Mouse (Mus musculus) ES-Bruce4 (cell line): ENCODE results near the gene Asic2. TPM values are rescaled to one million over a fixed set of nuclear protein-coding genes. Genes with fewer than 3 reads are reported as not detected.

Experiments
- H3K27ac ChIP-seq: 2 replicates; pipeline ENCODE4 v1.5.1; 2012; ENCODE audit warnings: low read length, inconsistent platforms; ENCODE audit not compliant: insufficient read depth
- H3K27me3 ChIP-seq: 2 replicates; pipeline ENCODE4 v1.6.1; 2012; ENCODE audit warnings: mild to moderate bottlenecking, low read length, inconsistent platforms; ENCODE audit not compliant: control insufficient read depth, poor library complexity, insufficient read depth, severe bottlenecking
- H3K36me3 ChIP-seq: 2 replicates; pipeline ENCODE4 v1.6.1; 2012; ENCODE audit warnings: inconsistent platforms, mild to moderate bottlenecking, low read length, moderate library complexity; ENCODE audit not compliant: control insufficient read depth, poor library complexity, insufficient read depth, severe bottlenecking
- H3K4me1 ChIP-seq: one replicate; pipeline ENCODE4 v1.8.1; 2011; ENCODE audit warnings: low read length; ENCODE audit not compliant: control insufficient read depth, insufficient read depth
- H3K4me3 ChIP-seq: 2 replicates; pipeline ENCODE4 v1.5.1; 2011; ENCODE audit warnings: low read depth, mild to moderate bottlenecking, low read length
- H3K9ac ChIP-seq: 2 replicates; pipeline ENCODE4 v1.6.1; 2012; ENCODE audit warnings: low read depth, mild to moderate bottlenecking, inconsistent platforms; ENCODE audit not compliant: poor library complexity, severe bottlenecking
- H3K9me3 ChIP-seq: replicated peaks from 2 replicates; pipeline ENCODE4 v1.6.1; 2012; ENCODE audit warnings: mild to moderate bottlenecking, low read length, inconsistent platforms; ENCODE audit not compliant: control insufficient read depth, poor library complexity, insufficient read depth, severe bottlenecking
- CTCF ChIP-seq: IDR thresholded peaks from one replicate; pipeline ENCODE4 v1.8.1; 2011; ENCODE audit warnings: low read depth, low read length
- EP300 ChIP-seq: IDR thresholded peaks from 2 replicates; pipeline ENCODE4 v1.6.1; 2011; ENCODE audit warnings: low read depth, low read length; ENCODE audit not compliant: insufficient read depth
- POLR2A ChIP-seq: IDR thresholded peaks from one replicate; pipeline ENCODE4 v1.8.1; 2011; ENCODE audit warnings: low read length; ENCODE audit not compliant: insufficient read depth
- polyA plus RNA-seq: library from polyadenylated mRNA; stranded (reverse); fragments of >200 nt; gene quantifications from 2 replicates; pipeline ENCODE4 v1.2.4, GENCODE M21; 2011; ENCODE audit warnings: low read depth; ENCODE audit not compliant: missing spikeins, insufficient read depth, insufficient read length

The Asic2 gene
- polyA plus RNA-seq, 1 experiment = not detected

GRCm38 (mm10) chr11:81411251-81411650 lies 557.0 kb downstream of the Asic2 start:
- Histone ChIP-seq H3K4me1 (no peaks in the 10 kb centered on the region), H3K4me3 (no peak overlapping the region), H3K9me3 (no peaks in the 10 kb centered on the region), H3K36me3 (no peaks in the 10 kb centered on the region), H3K9ac (no peak overlapping the region), H3K27ac (no peak overlapping the region), H3K27me3 (no peaks in the 10 kb centered on the region)
- TF ChIP-seq POLR2A (no peak), EP300 (no peak), CTCF (no peak)

GRCm38 (mm10) chr11:81405951-81406350 lies 562.3 kb downstream of the Asic2 start:
- TF ChIP-seq POLR2A = no peak
- no peak for TF ChIP-seq EP300
- TF ChIP-seq CTCF = no peak

DNA sequence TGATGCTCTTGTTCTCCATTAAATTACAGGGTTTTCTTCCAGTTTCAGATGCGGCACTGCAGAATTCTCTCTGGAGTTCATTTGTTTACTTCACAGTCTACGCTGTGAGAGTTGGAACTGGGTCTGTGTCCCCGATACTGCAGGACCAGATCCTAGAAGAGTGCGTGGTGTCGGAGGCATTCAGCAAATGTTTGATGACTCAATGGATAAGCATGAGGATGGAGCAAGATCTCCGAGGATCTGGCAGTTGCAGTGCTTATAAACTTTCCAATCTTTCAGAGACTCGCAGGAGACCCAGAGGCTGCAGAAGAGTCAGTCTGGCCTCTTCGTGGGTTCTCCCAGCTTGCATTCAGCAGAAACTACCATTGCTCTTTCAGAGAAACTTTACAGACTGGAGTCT lies 566.0 kb downstream of the Asic2 start:
- Histone ChIP-seq H3K4me1 (no peaks in the 10 kb centered on the region), H3K9me3 (no peaks in the 10 kb centered on the region), H3K4me3 (no peak overlapping the region), H3K27ac (no peak overlapping the region), H3K27me3 (no peaks in the 10 kb centered on the region), H3K9ac (no peak overlapping the region), H3K36me3 (no peaks in the 10 kb centered on the region)
- TF ChIP-seq POLR2A (no peak), EP300 (no peak), CTCF (no peak)

More at GRCm38 (mm10) chr11:81405951-81406350, 562.3 kb downstream of the Asic2 start:
- Histone ChIP-seq H3K4me3 (no peak overlapping the region), H3K36me3 (no peaks in the 10 kb centered on the region), H3K4me1 (no peaks in the 10 kb centered on the region), H3K9me3 (no peaks in the 10 kb centered on the region), H3K27me3 (no peaks in the 10 kb centered on the region), H3K27ac (no peak overlapping the region), H3K9ac (no peak overlapping the region)

GRCm38 (mm10) chr11:81392855-81393254 lies 575.4 kb downstream of the Asic2 start:
- Histone ChIP-seq H3K9me3 (no peaks in the 10 kb centered on the region; the same call in 1 of the 2 replicates), H3K36me3 (no peaks in the 10 kb centered on the region), H3K27me3 (no peaks in the 10 kb centered on the region), H3K27ac (no peak overlapping the region), H3K4me1 (no peaks in the 10 kb centered on the region), H3K4me3 (no peak overlapping the region), H3K9ac (no peak overlapping the region)
- TF ChIP-seq POLR2A (no peak), EP300 (no peak), CTCF (no peak)

GRCm38 (mm10) chr11:81386185-81386584 lies 582.1 kb downstream of the Asic2 start:
- Histone ChIP-seq H3K9ac (no peak overlapping the region), H3K9me3 (no peaks in the 10 kb centered on the region), H3K27ac (no peak overlapping the region), H3K4me1 (no peaks in the 10 kb centered on the region), H3K27me3 (no peaks in the 10 kb centered on the region), H3K36me3 (no peaks in the 10 kb centered on the region), H3K4me3 (no peak overlapping the region)
- no peak for TF ChIP-seq EP300
- no peak for TF ChIP-seq CTCF
- no peak for TF ChIP-seq POLR2A

DNA sequence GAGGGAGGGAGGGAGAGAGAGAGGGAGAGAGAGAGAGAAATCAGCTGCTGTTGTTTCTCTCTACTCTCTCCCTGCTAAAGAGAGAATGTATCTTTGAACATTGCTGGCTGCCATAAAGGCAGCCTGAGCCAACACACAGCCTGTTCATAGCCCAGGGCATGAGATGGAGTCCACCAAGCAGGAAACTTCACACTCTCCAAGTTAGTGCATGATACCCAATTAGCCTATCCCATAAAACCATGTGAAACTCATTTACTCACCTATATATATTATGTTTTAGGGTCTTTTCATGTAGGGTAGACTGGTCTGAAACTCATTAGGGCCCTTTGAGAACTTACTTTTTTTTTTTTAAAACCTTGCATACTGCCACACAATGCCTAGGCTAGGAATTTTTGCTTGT lies 582.7 kb downstream of the Asic2 start:
- no peak overlapping the region for H3K27ac ChIP-seq
- no peaks in the 10 kb centered on the region for H3K36me3 ChIP-seq
- H3K4me3 ChIP-seq = no peak overlapping the region
- H3K9ac ChIP-seq = no peak overlapping the region
- no peaks in the 10 kb centered on the region for H3K27me3 ChIP-seq
- no peaks in the 10 kb centered on the region for H3K9me3 ChIP-seq
- TF ChIP-seq CTCF = no peak
- TF ChIP-seq EP300 = no peak
- no peak for TF ChIP-seq POLR2A
- H3K4me1 ChIP-seq = no peaks in the 10 kb centered on the region
